Mouse (Mus musculus) MN1 (cell line): Measurements from ENCODE around the gene Tmem203.

ENCODE experiments used
- DNase-seq: peaks from one replicate; pipeline ENCODE4 v3.0.0-alpha.2; 2016; ENCODE audit warnings: low spot score

Gene Tmem203

GRCm38 (mm10) chr2:25255284-25255779 is at the start of gene Tmem203:
Gene Tmem203, plus strand, starts transcription at chr2:25255439.
- peak; percentile 87 for DNase-seq

- DNase-seq, result no peak
Observed at GRCm38 (mm10) chr2:25207593-25207992, 47.6 kb upstream of the Tmem203 start.

- no peak for DNase-seq
Observed at GRCm38 (mm10) chr2:25210686-25211085, 44.6 kb upstream of the Tmem203 start.

- peak; percentile 91 for DNase-seq
Observed at GRCm38 (mm10) chr2:25211121-25211670, 44.0 kb upstream of the Tmem203 start, which contains the start of gene Nelfb. Gene Nelfb, minus strand, starts transcription at chr2:25211489.

DNA sequence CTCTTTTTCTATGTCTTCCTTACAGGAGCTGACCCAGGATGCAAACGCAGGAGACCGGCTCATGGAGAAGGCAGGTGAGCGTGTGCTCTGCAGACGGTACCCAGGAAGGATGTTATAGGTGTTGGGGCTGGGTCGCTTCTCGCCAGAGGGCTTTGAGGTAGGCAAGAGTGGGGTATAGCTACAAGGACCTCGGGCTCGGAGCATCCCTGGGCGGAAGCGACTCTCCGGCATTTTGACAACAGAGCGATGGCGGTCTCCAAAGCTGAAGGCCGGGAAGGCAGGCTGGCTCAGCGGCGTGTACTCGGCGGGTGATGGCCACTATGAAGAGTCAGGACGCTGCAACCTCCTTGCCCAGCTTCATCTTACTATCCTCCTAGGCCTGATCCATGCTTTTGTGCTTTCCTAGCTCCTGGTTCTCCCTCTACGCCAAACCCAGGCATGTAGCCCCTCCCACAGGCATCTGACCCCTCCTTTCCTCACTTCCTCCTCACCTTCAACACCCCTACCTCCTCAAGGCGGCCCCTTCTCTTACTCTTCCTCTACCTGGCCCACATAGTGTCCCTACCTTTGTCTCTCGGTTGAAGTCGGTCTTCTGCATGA is 41.9 kb upstream of the Tmem203 start:
- DNase-seq, result no peak

DNA sequence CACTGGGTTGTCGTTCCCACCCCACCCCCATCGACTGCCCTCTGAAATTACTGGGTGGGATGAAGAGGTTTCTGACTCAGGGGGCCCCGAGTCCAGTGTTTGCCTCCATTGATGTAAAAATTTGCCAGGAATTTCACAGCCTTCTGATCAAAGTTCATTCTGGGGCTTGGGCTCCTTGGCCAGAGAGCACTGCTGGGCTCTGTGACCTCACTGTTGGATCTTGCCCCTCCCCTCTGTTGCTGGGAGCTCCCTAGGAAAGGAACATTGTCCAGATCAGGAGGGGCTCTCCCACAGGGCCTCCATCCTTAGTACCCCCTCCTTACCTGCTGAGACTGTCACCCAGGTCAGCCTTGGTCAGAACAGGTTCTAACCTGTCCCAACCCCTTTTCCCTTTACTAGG is 40.8 kb upstream of the Tmem203 start, which contains the start of gene Stpg3:
Stpg3 (minus strand) TSS at position 194 of the 400 bp plus-strand sequence.
- no peak for DNase-seq

DNA sequence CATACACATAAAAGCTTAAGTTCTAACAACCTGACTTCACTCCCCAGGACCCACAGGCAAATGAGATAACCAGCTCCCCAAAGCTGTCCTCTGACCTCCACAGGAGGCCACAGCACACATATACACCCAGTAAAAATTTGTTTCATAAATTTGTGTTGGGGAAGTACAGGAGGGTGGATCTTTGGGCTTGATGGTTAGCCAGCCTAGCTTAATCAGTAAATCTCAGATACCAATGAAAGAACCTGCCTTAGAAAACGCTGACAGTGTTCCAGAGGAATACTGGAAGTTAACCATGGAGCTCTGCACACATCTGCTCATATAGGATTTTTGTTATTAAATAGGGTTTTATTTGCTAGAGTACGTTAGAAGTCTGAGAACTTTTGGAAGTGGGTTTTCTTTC is 37.6 kb upstream of the Tmem203 start:
- no peak for DNase-seq

- DNase-seq, result no peak
Observed at GRCm38 (mm10) chr2:25218445-25218844, 36.8 kb upstream of the Tmem203 start, which contains the start of gene Fam166a. Gene Fam166a, plus strand, starts transcription at chr2:25218745.

GRCm38 (mm10) chr2:25221331-25221772 is 33.9 kb upstream of the Tmem203 start:
- DNase-seq, result no peak

DNA sequence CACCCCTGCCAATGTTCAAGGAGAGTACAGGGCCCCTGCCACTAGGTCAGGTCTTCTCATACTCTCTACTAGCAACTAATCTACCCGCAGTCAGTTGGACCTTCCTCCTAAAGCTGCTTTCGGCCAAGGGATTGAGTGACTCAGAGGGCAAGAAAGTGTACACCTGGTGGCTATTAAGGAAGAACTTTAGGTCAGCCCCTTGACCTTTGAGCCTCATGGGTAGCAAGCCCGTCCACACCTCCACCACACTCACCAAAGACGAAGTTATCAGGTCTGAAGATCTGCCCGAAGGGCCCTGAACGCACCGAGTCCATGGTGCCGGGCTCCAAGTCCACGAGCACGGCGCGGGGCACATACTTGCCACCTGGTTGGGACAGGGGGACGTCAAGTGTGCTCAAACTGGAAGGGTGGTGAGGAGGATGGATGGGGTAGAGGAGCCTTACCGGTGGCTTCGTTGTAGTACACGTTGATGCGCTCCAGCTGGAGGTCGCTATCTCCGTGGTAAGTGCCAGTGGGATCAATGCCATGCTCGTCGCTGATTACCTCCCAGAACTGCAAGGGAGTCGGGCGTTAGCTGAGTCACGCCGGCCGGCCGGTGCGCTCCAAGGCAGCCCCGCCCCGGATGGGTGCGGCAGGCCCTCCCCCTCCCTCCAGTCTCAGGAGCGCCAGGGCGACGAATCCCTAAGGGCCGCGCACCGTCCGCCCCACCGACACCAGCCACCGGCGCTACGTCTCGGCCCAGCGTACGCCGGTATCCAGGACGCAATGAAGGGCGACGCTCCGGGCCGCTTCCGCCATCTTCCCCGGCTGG is 31.4 kb upstream of the Tmem203 start:
- peak; percentile 90 for DNase-seq

- no peak for DNase-seq
Observed at GRCm38 (mm10) chr2:25224492-25224765, 30.8 kb upstream of the Tmem203 start, which contains the start of gene Tubb4b. Gene Tubb4b, minus strand, starts transcription at chr2:25224702.

- DNase-seq, result peak; percentile 99
Observed at GRCm38 (mm10) chr2:25224766-25225752, 30.2 kb upstream of the Tmem203 start.

DNA sequence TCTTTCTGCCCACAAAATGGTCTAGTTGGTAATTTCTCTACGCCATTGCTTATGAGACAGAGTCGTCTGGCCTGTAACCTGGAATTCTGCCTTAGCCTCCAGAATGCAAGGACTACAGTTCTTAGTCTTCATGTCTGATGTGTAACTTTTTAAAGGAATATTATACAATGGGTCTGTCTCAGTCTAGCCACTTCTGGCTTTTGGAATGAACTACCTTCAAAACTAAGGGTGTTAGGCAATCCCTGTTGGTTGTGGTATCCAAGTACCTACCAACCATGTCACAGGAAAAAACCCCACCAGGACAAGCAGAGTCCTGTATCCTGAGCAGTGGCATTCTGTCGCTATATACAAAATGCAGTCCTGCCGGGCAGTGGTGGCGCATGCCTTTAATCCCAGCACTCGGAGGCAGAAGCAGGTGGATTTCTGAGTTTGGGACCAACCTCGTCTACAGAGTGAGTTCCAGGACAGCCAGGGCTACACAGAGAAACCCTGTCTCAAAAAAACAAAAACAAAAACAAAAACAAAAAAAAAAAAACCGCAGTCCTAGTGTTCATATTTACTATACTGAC is 29.3 kb upstream of the Tmem203 start:
- no peak for DNase-seq

- DNase-seq, result no peak
Observed at GRCm38 (mm10) chr2:25226864-25227263, 28.4 kb upstream of the Tmem203 start.

DNA sequence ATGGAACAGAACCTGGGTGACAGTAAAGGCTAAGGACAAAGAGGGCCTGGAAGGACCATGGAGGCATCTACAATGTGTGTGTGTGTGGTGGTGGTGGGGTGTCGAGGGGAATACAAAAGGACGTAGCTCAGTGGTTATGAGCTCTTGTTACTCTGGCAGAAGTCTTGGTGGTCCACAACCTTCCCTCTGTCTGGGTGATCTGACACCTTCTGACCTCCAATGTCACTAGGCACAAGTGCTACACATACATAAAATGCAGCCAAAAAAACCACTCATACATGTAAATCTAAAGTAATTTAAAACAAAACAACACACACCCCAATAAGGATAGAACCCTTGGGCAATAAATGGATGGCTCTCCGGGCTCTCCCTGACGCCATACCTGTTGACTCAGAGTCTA is 27.8 kb upstream of the Tmem203 start:
- no peak for DNase-seq

DNA sequence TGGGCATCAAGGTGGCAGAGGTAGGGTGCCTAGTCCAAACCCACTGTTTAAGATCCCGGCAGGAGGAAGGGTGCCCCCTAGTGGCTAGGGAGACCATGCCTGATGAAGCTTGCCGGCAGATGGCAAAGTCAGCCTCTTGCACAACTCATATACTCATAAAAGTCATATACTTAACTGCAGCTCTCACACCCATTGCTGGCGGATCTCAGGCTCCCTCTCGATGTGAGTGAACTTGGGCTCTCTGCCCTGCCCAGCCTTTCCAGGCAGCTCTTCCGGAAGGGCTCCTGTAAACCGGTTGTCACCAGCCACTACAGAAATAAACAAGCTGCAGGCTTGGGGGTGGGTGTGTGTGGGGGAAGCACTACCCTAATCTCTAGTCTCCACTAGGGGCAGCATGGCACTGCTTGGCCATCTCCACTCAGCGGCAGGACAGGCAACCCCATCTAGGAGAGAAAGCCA is 26.8 kb upstream of the Tmem203 start:
- peak; percentile 86 for DNase-seq

DNA sequence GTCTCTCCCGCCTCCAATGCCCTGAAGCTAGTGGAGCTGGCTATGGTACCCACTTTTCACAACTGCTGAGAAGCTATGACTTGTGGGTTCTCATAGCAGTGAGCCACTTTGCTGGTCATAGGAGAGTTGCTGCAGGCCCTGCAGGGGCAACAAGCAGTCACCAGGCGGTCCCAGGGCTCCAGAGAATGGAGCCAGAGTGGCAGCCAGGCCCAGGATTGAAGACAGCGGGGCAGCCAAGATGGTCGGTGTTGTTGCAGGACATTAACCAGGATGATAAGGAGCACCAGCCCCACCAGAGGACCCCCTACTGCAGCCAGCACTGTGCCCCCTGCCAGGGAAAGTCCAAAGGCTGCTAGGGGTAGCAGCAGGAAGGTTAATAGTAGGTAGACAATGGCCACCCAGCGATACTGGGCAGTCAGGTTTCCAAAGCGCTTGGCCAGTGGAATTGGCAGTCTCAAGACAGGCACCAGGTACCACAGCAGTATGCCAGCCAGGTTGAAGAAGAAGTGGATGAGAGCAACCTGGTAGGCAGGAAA is 26.2 kb upstream of the Tmem203 start:
- no peak for DNase-seq

GRCm38 (mm10) chr2:25229582-25229981 is 25.7 kb upstream of the Tmem203 start:
- no peak for DNase-seq

DNA sequence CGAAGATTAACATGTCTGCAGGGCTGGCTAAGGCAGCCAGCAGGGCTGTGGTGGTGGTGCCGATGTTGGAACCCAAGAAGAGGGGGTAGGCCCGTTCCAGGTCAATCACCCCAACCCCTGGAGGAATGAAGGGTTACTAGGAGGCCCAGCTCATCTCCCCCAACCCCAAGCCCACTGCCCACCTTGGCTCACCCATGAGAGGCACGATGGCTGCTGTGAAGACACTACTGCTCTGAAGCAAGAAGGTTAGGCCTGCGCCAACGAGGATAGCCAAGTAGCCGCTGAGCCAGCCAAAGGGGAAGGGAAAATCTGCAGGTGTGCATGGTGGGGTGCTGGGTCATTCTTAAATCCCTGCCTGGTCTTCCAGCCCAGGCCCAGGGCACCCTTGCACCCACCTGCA is 24.7 kb upstream of the Tmem203 start:
- no peak for DNase-seq

DNA sequence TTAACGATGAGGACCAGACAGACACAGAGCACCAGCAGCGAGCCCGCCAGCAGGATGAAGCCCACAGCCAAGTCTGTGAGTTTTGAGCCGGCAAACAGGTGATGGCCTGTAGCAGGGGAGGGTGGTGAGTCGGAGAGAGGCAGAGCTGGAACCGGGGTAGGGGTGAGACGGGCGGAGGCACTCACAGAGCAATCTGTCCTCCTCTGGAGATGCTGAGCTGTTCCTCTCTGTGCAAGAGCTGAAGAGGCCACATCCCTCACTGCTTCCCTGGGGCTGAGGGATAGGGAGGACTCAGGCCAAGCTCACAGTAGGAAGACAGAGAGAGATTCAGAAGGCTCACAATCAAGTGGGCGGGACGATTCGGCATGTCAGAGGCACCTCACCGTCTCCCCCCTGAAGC is 24.2 kb upstream of the Tmem203 start:
- no peak for DNase-seq

DNA sequence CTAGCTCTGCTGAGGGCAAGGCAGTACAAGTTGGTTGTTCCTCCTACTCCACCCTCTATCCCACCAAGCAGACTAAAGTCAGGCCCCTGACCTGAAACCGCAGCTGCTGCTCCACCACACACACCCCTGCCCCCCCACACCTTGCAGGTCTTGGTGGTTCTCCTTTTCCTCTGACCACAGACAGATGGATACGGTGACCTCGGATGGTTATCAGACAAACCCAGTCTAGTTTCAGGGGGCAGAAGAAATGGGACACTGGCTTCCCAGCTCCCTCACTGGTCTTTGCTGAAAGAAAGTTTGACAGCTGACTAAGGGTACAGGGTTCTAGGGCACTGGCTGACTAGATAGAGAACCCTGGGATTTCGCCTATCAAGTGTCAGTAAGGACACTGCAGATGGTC is 21.8 kb upstream of the Tmem203 start:
- DNase-seq, result no peak
